Mouse (Mus musculus) intestine, postnatal 0 days (tissue): ENCODE results near the gene Vezt. TPM values are rescaled to one million over a fixed set of nuclear protein-coding genes. Genes with fewer than 3 reads are reported as not detected.
A peak's percentile ranks its signal among the peaks of the same experiment; 100 is the strongest.

Experiments used
- ATAC-seq: fragments of 200-750 bp; cut with Nextera tagmentation; 2 replicates; pipeline ENCODE4 v1.8.0; 2017; ENCODE audit warnings: mild to moderate bottlenecking, moderate TSS enrichment, moderate library complexity
- H3K27ac ChIP-seq: fragments of 300-500 bp; sonication (generic); 2 replicates; pipeline ENCODE4 v1.5.1; 2014; ENCODE audit warnings: mild to moderate bottlenecking, low read depth, low read length, moderate library complexity
- H3K27me3 ChIP-seq: fragments of 300-500 bp; sonication (generic); replicated peaks from 2 replicates; pipeline ENCODE4 v1.6.1; 2014; ENCODE audit warnings: low read length, mixed read lengths; ENCODE audit not compliant: control insufficient read depth, insufficient read depth
- H3K36me3 ChIP-seq: fragments of 300-500 bp; sonication (generic); 2 replicates; pipeline ENCODE4 v1.6.1; 2014; ENCODE audit warnings: mild to moderate bottlenecking, moderate library complexity; ENCODE audit not compliant: control insufficient read depth, insufficient read depth
- H3K4me1 ChIP-seq: fragments of 300-500 bp; sonication (generic); replicated peaks from 2 replicates; pipeline ENCODE4 v1.6.1; 2014; ENCODE audit warnings: antibody characterized with exemption, low read length, mixed read lengths; ENCODE audit not compliant: control insufficient read depth, insufficient read depth
- H3K4me2 ChIP-seq: fragments of 300-500 bp; sonication (generic); replicated peaks from 2 replicates; pipeline ENCODE4 v1.6.1; 2014; ENCODE audit warnings: low read depth, mild to moderate bottlenecking, moderate library complexity
- H3K4me3 ChIP-seq: fragments of 300-500 bp; sonication (generic); 2 replicates; pipeline ENCODE4 v1.5.1; 2014; ENCODE audit warnings: low read depth, low read length
- H3K9ac ChIP-seq: fragments of 300-500 bp; sonication (generic); 2 replicates; pipeline ENCODE4 v1.6.1; 2014; ENCODE audit warnings: mild to moderate bottlenecking, low read depth, low read length
- H3K9me3 ChIP-seq: fragments of 300-500 bp; sonication (generic); 2 replicates; pipeline ENCODE4 v1.6.1; 2016; ENCODE audit warnings: mixed run types; ENCODE audit not compliant: control insufficient read depth
- CTCF ChIP-seq: sonication (generic); IDR thresholded peaks from 2 replicates; pipeline ENCODE4 v1.5.1; 2016; ENCODE audit warnings: low read depth, mild to moderate bottlenecking, control low read depth, antibody characterized with exemption, moderate library complexity
- WGBS: fragments of 180-500 bp; shearing (Covaris S2); extraction: QIAGEN DNeasy Blood & Tissue Kit; methylation state at CpG from one replicate; pipeline ENCODE4 v1.1.7; 2014; 5-methylcytosine and 5-hydroxymethylcytosine counted together
- polyA plus RNA-seq: library from polyadenylated mRNA; unstranded; fragments of >200 nt; fragmentation: Nextera tagmentation; extraction: Ambion mirVana; gene quantifications from 2 replicates; pipeline ENCODE4 v1.2.1, GENCODE M21; 2015

The Vezt gene
- polyA plus RNA-seq, 1 experiment from 2014 or later, result 10.6 TPM

DNA sequence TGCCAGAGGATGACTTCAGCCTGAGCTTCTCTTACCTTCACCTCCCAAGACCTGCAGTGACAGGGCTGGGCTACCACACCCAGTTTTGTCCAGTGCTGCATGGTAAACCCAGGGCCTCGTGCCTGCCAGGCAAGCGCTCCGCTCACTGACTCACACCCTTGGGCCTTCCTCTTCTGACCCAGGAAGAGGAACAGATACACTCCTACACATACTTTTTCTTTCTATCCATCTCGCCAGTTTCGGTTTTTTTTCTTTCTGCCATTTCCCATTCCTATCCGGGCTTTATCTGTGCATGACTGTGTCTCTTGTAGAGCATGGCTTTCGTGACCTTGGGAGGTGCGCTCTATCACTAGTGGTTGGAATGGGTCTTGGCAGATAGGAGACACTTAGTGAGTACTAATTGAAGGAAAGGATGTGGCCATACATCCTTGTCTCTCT is 24.0 kb upstream of the Vezt start:
- Histone ChIP-seq H3K9me3 (no peaks in the 10 kb centered on the region), H3K4me2 (no peak overlapping the region), H3K27me3 (no peaks in the 10 kb centered on the region), H3K4me1 (no peaks in the 10 kb centered on the region), H3K9ac (no peak overlapping the region), H3K4me3 (no peak overlapping the region), H3K27ac (peak overlapping the region; percentile 10; the same call in 1 of the 2 replicates), H3K36me3 (no peaks in the 10 kb centered on the region)
- ATAC-seq, result peak; percentile 91
- TF ChIP-seq CTCF, result no peak
- WGBS, result 61% methylated on average over 8 of the region's 8 CpGs

DNA sequence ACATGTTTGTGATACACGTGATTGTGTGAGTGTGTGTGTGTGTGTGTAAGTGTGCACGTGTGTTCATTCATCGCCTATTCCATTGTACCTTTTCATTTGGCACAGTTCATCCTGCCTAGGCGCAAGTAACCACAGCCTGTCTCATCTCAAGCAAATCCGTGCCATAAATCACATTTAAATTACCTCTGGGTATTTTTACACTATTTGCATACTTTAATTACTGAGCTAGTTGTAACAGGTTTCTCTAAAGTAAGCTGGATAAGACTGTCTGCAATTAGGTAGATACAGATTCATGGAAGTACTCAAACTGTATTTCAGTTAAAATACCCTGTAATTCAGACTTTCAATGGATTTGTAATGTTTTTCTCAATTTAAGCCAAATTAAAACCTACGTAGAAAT is 20.9 kb upstream of the Vezt start:
- WGBS, result 82% methylated on average over 6 of the region's 6 CpGs
- Histone ChIP-seq H3K4me2 (no peak overlapping the region), H3K9me3 (no peaks in the 10 kb centered on the region), H3K27me3 (no peaks in the 10 kb centered on the region), H3K4me3 (no peak overlapping the region), H3K9ac (no peak overlapping the region), H3K36me3 (no peaks in the 10 kb centered on the region), H3K27ac (no peak overlapping the region), H3K4me1 (no peaks in the 10 kb centered on the region)
- ATAC-seq, result no peak
- TF ChIP-seq CTCF, result no peak

DNA sequence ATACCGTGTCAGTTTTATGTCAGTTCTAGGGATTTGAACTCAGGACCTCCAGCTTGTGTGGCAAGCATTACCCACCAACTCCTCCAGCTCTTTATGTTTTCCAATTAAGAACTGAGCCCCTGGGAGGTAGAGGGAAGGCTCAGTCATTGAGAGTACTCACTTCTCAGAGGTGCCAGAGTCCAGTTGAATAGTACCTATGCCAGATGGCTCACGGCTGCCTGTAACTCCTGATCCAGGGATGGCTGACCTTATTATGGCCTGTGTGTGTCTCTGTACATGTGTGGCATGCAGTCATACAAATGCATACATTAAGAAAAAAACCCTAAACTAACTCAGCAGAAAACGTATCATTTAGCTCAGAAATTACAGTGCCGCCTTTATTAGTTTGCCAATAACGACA is 15.1 kb upstream of the Vezt start:
- TF ChIP-seq CTCF, result no peak
- 92% methylated on average over 5 of the region's 5 CpGs for WGBS
- Histone ChIP-seq H3K9me3 (no peaks in the 10 kb centered on the region), H3K4me3 (no peak overlapping the region), H3K36me3 (peaks cover 1% of the 10 kb centered on the region; the same call in 1 of the 2 replicates), H3K4me1 (peaks cover 15% of the 10 kb centered on the region), H3K27me3 (no peaks in the 10 kb centered on the region), H3K4me2 (no peak overlapping the region), H3K27ac (no peak overlapping the region), H3K9ac (no peak overlapping the region)
- no peak for ATAC-seq

DNA sequence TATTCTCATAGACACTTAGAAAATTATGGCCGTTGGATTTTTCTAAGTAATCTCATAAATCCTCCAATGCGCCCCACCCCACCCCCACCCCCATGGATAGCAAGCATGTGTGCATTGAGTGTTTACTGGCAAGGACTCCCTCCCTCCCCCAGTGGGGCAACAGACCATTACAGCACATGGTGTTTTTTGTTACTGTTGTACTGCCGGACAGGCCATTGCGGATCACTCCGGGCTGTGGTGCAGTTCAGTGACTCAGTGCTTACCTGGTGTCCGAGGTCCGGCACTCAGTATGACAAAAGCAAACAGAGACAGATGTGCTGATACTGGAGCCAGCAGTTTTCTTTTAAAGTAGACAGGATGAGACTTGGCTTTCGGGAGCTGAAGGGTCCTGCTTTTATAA is 13.5 kb upstream of the Vezt start:
- Histone ChIP-seq H3K9me3 (no peaks in the 10 kb centered on the region), H3K9ac (no peak overlapping the region), H3K27me3 (no peaks in the 10 kb centered on the region), H3K4me3 (no peak overlapping the region), H3K4me1 (peaks cover 15% of the 10 kb centered on the region), H3K4me2 (peak overlapping the region; percentile 35; the same call in 1 of the 2 replicates), H3K36me3 (peaks cover 17% of the 10 kb centered on the region), H3K27ac (peak overlapping the region; percentile 28; the same call in 1 of the 2 replicates)
- 40% methylated on average over 8 of the region's 8 CpGs for WGBS
- TF ChIP-seq CTCF, result no peak
- ATAC-seq, result peak; percentile 49

DNA sequence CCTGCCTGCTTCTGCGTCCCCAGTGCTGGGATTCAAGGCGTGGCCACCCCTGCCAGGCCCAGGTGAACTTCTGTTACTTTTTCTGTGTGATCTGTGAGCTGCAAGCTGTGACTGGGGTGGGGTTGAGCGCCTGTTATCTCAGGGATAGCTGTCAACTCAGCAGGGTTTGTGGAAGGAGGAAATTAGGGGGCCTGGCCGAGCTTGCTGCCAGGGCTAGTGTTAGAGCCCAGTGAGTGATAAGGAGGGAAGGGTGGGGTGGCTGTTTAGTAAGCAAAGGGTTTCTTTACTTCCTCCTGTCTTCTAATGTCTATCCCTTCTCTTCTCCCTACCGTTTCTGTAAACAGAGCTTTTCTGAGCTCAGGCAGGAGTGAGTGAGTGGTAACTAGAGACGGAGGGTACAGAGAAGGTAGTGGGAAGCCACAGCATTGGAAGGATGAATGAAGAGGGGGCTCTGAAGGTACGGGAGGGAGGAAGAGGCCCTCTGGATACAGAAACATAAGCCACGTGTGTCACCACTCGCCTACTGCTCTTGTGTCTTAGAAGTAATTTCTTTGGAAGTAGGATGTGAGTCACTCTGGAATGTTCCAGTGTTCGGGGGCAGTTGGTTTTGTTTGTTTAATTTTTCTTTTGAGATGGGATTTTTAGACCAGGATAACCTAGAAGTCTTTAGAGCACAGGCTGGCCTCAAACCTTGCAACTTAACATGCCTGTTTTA is 12.4 kb upstream of the Vezt start:
- no peak for TF ChIP-seq CTCF
- Histone ChIP-seq H3K4me3 (no peak overlapping the region), H3K36me3 (peaks cover 27% of the 10 kb centered on the region), H3K27me3 (no peaks in the 10 kb centered on the region), H3K4me1 (peaks cover 15% of the 10 kb centered on the region), H3K4me2 (peak overlapping the region; percentile 40; the same call in 1 of the 2 replicates), H3K27ac (peak overlapping the region; percentile 46), H3K9me3 (no peaks in the 10 kb centered on the region), H3K9ac (no peak overlapping the region)
- WGBS, result 19% methylated on average over 10 of the region's 10 CpGs
- ATAC-seq, result peak; percentile 89

DNA sequence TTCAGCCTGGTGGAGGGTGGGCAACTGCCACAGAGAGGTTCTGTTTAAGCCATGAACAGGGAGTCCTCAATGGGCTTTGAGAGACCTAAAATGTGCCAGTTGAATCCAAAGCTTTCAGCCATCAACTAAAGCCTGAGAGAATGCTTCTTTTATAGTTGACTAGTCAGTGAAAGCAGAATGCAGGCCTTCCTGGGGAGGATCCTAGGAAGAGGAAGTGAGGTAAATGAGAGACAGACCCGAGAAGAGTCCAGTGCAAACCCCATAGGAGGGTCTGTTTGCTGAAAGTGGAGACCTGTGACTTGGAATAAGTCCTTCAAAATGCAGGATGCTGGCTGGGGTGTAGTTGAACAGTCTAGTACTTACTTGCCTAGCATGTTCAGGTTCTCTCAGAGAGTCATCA is 11.4 kb upstream of the Vezt start:
- no peaks in the 10 kb centered on the region for H3K27me3 ChIP-seq
- no peak overlapping the region for H3K4me3 ChIP-seq
- no peak overlapping the region for H3K9ac ChIP-seq
- H3K9me3 ChIP-seq, result no peaks in the 10 kb centered on the region
- no peak overlapping the region for H3K4me2 ChIP-seq
- no peak for ATAC-seq
- TF ChIP-seq CTCF, result no peak
- H3K4me1 ChIP-seq, result peaks cover 15% of the 10 kb centered on the region
- WGBS, result 63% methylated on average over 1 of the region's 1 CpGs
- peaks cover 27% of the 10 kb centered on the region for H3K36me3 ChIP-seq
- H3K27ac ChIP-seq, result 0 out of 2 replicates have a peak overlapping the region, but pooled peaks have one; percentile 46
